Mouse (Mus musculus) 3T3-L1 (cell line): ENCODE results near the gene Gm17387.

Source experiments
- DNase-seq: peaks from one replicate; pipeline ENCODE4 v3.0.0-alpha.2; 2015; ENCODE audit warnings: low read depth, low spot score

Gm17387 gene

GRCm38 (mm10) chr7:141028831-141029230 is at the start of gene Gm17387:
Gene Gm17387, plus strand, starts transcription at chr7:141029131.
- DNase-seq: no peak

DNA sequence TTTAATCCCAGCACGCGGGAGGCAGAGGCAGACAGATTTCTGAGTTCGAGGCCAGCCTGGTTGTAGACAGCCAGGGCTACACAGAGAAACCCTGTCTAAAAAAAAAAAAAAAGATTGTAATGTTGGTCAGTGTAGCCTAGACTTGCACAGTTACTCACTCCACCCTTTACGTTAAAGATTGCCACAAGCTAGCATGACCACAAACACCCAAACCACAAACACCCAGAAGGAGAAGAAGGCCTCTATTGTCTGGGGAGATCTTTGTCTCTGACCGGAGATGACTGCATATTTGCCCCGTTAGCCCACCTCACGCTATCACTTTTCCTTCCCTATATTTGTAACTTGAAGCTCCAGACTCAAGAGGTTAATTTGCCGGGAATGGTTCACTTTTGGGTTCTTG is 47.2 kb upstream of the Gm17387 start:
- peak; percentile 28 for DNase-seq

GRCm38 (mm10) chr7:140982971-140983370 is 46.0 kb upstream of the Gm17387 start:
- no peak for DNase-seq

DNA sequence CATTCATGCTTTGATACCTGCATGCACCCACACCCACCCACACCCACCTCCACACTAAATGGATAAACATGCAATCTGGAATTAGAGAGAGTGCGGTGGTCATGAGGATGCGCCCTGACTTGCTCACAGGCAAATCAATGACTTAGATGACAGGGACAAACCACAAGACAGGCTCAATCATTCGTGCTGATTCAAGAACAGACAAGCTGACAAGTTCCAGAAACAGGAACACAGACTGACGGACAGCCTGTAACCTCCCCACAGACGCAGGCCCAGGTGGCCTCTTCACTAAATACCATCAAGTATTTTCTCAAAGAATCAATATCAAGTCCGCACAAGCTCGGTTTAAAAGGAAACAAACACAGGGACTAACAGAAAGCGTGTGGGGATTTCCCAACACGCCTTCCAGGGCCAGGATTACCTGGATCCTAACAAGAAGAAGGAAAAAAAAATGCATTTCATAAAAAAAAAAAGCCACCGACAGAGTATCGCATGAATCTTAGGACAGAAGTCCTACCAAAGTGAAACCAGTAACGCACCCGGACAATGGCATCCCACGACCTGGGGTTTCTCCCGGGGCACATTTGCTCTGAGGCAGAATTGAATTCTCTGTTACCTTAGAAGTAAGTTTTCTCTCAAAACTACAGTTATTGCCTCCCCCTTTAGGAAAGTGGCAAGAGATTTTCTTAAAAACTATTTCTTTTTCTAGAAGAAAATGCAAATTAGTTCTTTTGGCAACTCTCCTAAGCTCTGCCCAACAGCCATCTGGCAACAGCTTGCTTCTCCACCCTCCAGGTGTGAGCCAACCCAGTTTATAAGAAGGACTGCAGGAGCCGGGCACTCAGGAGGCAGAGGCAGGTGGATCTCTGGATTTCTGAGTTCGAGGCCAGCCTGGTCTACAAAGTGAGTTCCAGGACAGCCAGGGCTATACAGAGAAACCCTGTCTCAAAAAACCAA is 41.5 kb upstream of the Gm17387 start:
- no peak for DNase-seq

- no peak for DNase-seq
Measured at GRCm38 (mm10) chr7:140989022-140989421, 39.9 kb upstream of the Gm17387 start.

DNA sequence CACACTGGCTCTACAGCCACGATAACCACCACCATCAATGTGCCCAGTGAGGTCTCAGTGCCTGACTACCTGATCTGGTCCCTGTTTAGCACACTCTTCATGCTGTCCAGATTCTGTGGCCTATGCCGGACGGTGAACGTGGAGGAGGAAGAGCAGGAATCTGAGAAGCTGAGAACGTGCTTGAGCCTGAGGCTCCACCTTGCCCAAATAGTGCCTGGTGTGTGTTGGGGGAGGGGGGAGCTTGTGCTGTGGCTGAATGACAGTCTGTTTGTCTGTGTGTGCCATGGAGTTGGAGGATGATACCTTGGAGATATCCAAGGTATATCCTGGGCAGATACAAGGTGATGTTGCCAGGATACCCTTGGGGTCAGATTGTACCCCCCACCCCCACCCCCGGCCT is 38.7 kb upstream of the Gm17387 start:
- DNase-seq: no peak

DNA sequence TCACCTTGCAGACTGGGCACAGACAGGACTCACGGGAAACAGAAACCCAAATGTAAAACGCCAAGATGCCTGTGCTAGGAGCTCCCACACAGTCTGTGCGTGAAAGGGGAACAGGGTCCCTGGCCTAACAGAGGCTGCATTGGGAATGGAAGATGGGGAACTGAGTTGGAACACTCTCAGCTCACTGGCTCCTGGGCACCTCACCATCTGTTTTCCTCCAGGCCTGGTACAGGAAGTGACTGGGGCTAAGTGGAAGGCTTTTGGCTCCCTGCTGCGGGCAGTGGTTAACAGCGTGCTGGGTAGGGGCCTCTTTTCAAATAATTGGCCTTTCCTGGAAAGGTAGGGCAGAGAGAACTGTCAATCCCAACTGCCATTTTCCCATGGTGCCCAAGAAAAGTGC is 38.3 kb upstream of the Gm17387 start:
- no peak for DNase-seq

DNA sequence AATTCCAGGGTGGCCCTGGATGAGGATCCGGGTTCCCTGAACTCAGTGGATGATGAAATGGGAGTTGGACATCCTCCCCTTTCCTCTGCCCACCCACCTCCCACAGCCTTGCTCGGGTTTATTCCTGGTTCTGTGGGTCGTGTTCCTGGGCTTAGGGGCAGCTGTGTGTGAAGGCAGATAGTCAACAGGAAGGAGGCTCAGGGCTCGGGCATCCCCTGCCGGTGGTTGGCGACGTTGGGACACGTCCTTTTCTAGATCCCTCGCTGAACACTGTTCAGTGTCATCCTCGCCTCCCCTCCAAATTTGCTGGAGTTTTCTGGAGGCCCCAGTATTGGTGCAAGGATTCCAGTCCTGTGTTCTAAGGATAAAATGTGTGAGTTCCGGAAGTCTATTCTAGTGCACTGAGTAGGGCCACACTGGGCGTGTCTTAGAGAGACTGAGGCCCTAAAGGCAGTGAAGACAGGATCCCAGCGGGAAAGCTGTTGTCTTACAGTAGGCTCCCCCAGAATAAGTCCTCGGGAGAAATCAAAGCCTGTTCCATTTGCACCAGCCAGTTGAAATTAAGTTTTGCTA is 37.7 kb upstream of the Gm17387 start:
- DNase-seq: no peak

DNA sequence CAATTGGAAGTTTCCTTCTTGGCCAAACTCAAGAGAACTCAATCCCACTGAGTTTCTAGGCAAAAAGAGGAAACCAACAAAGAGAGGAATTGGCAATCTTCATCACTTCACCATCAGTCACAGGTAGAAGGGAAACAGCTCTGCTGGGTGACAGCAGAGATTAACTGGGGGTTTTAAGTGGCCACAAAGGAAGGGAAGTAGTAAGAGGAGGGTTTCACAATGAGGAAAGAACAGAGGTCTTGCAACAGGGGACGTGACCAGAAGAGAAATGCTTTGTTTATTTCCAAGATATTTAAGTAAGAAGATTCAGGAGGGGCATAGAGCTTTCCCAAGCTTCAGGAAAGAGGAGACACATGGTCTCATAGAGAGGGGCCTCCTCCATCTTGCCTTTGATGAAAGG is 31.1 kb upstream of the Gm17387 start:
- no peak for DNase-seq

DNA sequence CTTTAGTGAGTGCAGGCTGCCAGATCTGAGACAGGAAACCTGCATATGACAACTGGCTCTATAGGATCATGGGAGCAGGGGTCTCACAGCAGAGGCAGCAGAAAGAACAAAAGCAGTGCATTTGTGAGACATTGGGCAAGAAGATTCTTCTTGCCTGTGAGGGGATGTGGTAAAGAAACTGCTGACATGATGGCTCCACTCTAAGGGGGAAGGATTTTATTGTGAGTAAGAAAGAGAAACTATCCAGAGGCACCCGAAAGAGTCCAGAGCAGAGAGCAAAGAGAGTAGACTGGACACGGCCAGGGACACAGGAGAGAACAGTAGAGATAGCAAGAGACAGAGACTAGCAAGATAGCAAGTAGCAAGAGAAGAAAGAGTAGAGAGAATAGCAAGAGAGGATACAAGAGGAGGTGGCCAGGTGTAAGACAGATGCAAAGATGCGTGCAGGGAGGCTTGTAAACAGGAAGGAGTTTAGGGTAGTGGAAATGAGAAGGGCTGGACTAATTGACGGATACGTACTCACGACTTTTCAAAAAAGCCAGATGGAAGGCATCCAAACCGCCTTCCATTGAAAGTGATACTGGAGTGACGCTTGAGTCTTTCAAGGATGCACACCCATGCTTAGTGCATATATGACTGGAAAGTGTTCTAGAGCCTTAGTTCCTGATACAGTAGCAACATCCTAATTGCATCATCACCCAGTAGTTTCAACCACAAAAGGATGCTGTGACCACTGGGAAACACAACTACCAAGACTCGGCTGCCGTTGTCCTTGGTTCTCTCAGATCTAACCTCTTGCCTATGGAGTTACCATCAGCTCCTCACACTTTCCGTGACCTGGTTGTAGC is 29.9 kb upstream of the Gm17387 start:
- no peak for DNase-seq

DNA sequence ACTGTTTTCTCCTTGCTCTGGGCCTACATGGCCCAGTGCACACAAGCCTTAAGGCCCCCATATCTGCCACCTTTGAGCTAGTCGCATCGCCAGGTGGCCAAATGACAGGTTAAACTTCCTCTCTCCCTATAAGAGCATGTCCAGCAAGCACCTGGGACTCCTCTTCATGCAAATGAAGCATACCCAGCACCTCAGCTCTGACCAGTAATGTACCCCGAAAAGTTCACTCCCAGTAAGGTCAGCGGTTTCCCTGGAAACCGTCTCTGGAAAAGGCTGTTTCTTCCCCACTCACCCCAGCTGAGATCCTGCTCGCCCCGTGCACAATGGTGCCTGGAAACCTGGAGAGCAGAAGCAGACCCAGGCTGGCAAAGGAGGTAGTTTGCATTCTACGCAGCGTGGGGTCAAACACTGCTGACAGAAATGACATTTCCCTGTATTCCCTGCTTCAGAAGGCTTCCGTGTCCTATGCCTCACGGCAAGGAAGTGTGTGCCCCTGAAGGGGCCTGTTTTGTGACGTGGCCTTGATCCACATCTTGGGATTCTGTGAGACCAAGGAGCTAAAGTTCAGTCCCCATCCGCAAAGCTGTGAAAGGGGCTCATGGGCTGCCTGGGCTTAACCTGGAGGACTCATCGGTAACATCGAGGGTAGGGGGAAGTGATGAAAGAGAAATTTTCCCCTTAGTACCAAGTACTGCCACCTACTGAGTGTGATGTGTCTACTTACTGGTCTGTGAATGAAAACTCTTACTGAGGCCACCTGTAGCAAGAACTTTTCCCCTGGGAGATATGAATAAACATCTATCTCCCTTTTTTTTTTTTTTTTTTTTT is 27.8 kb upstream of the Gm17387 start:
- no peak for DNase-seq

GRCm38 (mm10) chr7:141003248-141004010 is 25.5 kb upstream of the Gm17387 start:
- DNase-seq: no peak

DNA sequence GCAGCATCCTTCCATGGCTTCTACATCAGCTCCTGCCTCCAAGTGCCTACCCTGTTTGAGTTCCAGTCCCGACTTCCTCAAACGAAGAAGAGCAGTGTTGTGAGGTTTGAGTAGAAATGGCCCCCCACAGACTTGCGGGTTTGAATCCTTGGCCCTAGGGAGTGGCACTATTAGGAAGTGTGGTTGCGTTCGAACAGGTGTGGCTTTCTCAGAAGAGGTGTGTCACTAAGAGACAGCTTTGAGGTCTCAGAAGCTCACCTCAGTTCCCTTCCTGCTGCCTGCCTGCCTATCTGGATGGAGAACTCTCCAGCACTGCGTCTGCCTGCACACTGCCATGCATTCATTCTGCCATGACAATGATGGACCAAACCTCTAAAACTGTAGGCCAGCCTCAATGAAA is 22.5 kb upstream of the Gm17387 start:
- DNase-seq: no peak

- no peak for DNase-seq
Measured at GRCm38 (mm10) chr7:141006914-141007313, 22.0 kb upstream of the Gm17387 start.

- DNase-seq: peak; percentile 85
Measured at GRCm38 (mm10) chr7:141008312-141008761, 20.6 kb upstream of the Gm17387 start.

GRCm38 (mm10) chr7:141008938-141009660 is 19.8 kb upstream of the Gm17387 start:
- peak; percentile 88 for DNase-seq

- peak; percentile 29 for DNase-seq
Measured at GRCm38 (mm10) chr7:141009665-141010064, 19.3 kb upstream of the Gm17387 start.

DNA sequence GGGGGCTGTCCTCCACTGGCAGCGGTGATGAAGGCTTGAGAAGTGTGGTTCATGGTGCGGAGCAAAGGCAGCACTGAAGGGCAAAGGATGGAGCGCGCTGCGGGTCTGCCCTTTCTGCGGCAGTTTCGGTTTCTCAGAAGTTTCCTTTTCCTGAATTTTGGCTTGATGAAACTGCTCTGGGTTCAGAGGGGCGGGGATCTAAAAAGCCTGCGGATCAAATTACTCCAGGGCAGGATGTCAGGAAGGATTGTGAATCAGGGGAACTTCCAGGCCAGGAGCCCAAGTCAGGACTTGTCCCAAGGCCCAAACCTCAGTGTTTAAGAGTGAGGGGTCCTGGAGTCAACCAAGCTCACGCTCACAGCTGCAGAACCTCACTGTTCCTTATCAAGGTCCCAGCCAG is 18.3 kb upstream of the Gm17387 start, which contains the start of gene Ifitm3:
Gene Ifitm3 (minus strand): TSS at position 178 of the 400 bp plus-strand sequence.
- peak; percentile 89 for DNase-seq

DNA sequence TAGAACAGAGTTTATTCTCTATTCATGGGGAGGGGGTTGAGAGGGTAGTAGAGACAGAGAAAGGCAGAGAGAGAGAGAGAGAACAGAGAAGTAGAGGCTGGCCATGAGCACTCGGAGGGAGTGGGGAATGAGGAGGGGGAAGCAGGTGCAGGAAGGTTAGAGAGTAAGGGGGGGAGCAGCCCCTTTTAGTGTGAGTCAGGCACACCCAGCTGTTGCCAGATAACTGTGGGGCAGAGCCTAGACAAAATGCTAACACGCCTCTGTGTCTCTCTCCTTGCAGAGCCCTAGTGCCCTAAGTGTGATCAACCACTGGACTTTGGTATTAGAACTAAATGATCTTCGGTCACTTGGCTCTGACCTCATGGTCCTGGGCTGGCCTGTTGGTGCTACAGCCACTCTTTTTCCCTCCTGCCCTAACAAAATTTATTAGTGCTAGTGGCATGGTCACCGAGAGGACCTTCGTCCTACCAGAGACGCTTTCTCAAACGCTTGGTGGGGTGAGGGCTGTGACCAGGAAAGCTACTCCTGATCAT is 17.6 kb upstream of the Gm17387 start:
- no peak for DNase-seq
